Mouse (Mus musculus) heart, adult 18-20 months (tissue): ENCODE results near the gene Krtap1-5. TPM values are rescaled to one million over a fixed set of nuclear protein-coding genes. Genes with fewer than 3 reads are reported as not detected.

Source experiments
- DNase-seq, 2 experiments: peaks; one replicate each; pipeline ENCODE4 v3.0.0; 2021 to 2022; ENCODE audit warnings: mixed read lengths in 1 of 2
- total RNA-seq, 2 experiments: library from RNA; stranded (reverse); gene quantifications; 2 replicates each; pipeline ENCODE4 v1.2.3; 2021

The Krtap1-5 gene
- total RNA-seq, 2 experiments from 2014 or later = not detected

GRCm38 (mm10) chr11:99547892-99548291 lies 32.9 kb downstream of the Krtap1-5 start:
- DNase-seq = no peak

- DNase-seq = no peak
Measured at GRCm38 (mm10) chr11:99539721-99540120, 41.1 kb downstream of the Krtap1-5 start.

Other genes starting within 250 kb of the Krtap1-5 start
- gene Krt26, start 243.1 kb downstream of the Krtap1-5 start, total RNA-seq = not detected
- gene Krt27, start 229.9 kb downstream of the Krtap1-5 start, total RNA-seq = not detected
- gene Krt28, start 206.1 kb downstream of the Krtap1-5 start, total RNA-seq = not detected
- 1 to 10 TPM; 4.1 to 5.1 TPM for gene Krt10, start 191.7 kb downstream of the Krtap1-5 start, total RNA-seq
- not detected for gene Krt12, start 158.8 kb downstream of the Krtap1-5 start, total RNA-seq
- gene Krt20, start 142.9 kb downstream of the Krtap1-5 start, total RNA-seq = not detected
- under 1 TPM in 1 of 2 experiments, not detected in 1; 0.31 TPM for gene Krt23, start 87.9 kb downstream of the Krtap1-5 start, total RNA-seq
- not detected for gene Krt39, start 59.7 kb downstream of the Krtap1-5 start, total RNA-seq
- not detected for gene Krt40, start 37.9 kb downstream of the Krtap1-5 start, total RNA-seq
- gene Krtap3-3, start 30.2 kb downstream of the Krtap1-5 start, total RNA-seq = not detected
- not detected for gene Krtap3-2, start 24.2 kb downstream of the Krtap1-5 start, total RNA-seq
- not detected for gene Gm11939, start 21.6 kb downstream of the Krtap1-5 start, total RNA-seq
- not detected for gene Krtap3-1, start 14.4 kb downstream of the Krtap1-5 start, total RNA-seq
- gene Krtap1-4, start 2.6 kb upstream of the Krtap1-5 start, total RNA-seq = not detected
- not detected for gene Krtap1-3, start 10.3 kb upstream of the Krtap1-5 start, total RNA-seq
- gene Krtap9-3, start 17.1 kb upstream of the Krtap1-5 start, total RNA-seq = not detected
- gene Gm11938, start 22.3 kb upstream of the Krtap1-5 start, total RNA-seq = not detected
- not detected for gene Gm11937, start 29.2 kb upstream of the Krtap1-5 start, total RNA-seq
- gene Krtap2-4, start 33.8 kb upstream of the Krtap1-5 start, total RNA-seq = not detected
- not detected for gene Gm11562, start 39.4 kb upstream of the Krtap1-5 start, total RNA-seq
- not detected for gene Krtap4-1, start 47.2 kb upstream of the Krtap1-5 start, total RNA-seq
- not detected for gene Krtap4-2, start 54.1 kb upstream of the Krtap1-5 start, total RNA-seq
- gene Krtap4-7, start 63.1 kb upstream of the Krtap1-5 start, total RNA-seq = not detected
- gene Gm11555, start 69.2 kb upstream of the Krtap1-5 start, total RNA-seq = not detected
- not detected for gene Gm11563, start 77.9 kb upstream of the Krtap1-5 start, total RNA-seq
- not detected for gene Krtap4-6, start 84.9 kb upstream of the Krtap1-5 start, total RNA-seq
- not detected for gene Gm14190, start 109.7 kb upstream of the Krtap1-5 start, total RNA-seq
- not detected for gene Gm14180, start 153.3 kb upstream of the Krtap1-5 start, total RNA-seq
- gene Gm11595, start 191.9 kb upstream of the Krtap1-5 start, total RNA-seq = not detected
- gene Krtap4-8, start 199.7 kb upstream of the Krtap1-5 start, total RNA-seq = not detected
- gene Krtap4-9, start 204.2 kb upstream of the Krtap1-5 start, total RNA-seq = not detected
- gene Gm11596, start 212.5 kb upstream of the Krtap1-5 start, total RNA-seq = not detected
- gene Gm11569, start 217.9 kb upstream of the Krtap1-5 start, total RNA-seq = not detected
- not detected for gene Gm11554, start 223.4 kb upstream of the Krtap1-5 start, total RNA-seq
- not detected for gene Krtap4-13, start 228.9 kb upstream of the Krtap1-5 start, total RNA-seq
- gene Gm11564, start 234.7 kb upstream of the Krtap1-5 start, total RNA-seq = not detected